Mouse (Mus musculus) central nervous system, embryonic 18 days (tissue): ENCODE results near the gene Hist1h4m. TPM values are rescaled to one million over a fixed set of nuclear protein-coding genes. Genes with fewer than 3 reads are reported as not detected.

Source experiments
- polyA plus RNA-seq: library from polyadenylated mRNA; depleted of rRNA; stranded (reverse); fragments of >200 nt; gene quantifications from 2 replicates; pipeline ENCODE4 v1.2.3, GENCODE M21; 2012; rRNA removed

Gene Hist1h4m
- polyA plus RNA-seq, result not detected in 2 replicates

DNA sequence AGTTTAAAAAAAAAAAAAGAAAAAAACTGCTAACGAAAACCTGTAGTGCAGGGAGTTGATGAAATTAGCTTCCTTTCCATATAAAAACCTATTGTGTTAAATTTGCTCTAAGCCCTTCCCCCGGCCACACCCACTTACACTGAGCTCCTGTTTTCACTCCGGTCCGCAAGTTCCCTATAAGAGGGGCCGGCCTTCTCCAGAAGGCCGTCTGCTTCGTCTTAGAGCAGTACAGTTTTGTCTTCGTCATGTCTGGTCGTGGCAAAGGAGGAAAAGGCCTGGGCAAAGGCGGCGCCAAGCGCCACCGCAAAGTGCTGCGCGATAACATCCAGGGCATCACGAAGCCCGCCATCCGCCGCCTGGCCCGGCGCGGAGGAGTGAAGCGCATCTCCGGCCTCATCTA is at the start of gene Hist1h4m:
TSS of gene Hist1h4m (plus strand) at position 208 of the 400 bp plus-strand sequence.

DNA sequence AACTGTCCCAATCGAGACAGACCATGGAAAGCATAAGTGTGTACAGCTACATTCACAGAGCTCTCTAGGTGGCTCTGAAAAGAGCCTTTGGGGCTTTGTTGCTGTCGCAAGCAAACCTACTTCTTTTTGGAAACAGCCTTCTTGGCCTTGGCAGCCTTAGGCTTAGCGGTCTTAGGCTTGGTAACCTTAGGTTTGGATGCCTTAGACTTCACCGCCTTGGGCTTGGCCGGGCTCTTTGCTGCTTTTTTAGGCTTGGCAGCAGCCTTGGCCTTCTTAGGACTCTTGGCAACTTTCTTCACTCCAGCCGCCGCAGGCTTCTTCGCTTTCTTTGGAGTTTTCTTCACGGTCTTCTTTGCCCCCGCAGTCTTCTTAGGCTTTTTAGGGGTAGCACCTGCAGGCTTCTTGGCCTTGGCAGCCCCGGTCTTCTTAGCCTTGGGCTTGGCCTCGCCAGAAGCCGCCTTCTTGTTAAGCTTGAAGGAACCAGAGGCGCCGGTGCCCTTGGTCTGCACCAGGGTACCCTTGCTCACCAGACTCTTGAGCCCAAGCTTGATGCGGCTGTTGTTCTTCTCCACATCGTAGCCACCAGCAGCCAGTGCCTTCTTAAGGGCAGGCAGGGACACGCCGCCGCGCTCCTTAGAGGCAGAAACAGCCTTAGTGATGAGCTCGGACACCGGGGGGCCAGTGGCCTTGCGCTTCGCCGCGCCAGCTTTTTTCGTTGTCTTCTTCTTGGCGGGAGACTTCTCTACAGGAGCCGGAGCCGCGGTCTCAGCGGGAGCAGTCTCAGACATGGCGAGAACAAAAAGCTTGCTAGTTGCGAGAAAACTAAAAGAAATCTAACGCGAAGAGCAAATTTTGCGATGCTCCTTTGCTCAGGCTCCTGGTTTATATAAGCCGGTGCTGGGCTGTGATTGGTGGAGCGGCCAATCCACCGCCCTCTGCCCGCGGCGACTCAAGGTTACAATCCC is 31.5 kb upstream of the Hist1h4m start, which contains the start of gene Hist1h1b:
TSS of gene Hist1h1b (minus strand) at position 859 of the 965 bp plus-strand sequence.

DNA sequence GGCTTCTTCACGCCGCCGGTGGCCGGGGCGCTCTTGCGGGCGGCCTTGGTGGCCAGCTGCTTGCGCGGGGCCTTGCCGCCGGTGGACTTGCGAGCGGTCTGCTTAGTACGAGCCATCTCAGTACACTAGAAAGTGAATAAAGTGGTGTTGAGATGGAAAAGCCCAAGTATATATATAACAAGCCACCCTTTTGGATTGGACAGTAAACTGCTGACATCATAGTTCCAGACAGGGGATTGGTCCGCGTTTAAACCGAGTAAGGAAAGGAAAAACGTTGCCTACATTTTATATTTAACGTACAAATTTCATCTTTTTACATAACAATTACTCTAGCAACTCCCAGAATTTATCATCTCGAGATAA is 28.3 kb upstream of the Hist1h4m start, which contains the start of gene Hist1h3i:
TSS of gene Hist1h3i (minus strand) at position 116 of the 363 bp plus-strand sequence.

DNA sequence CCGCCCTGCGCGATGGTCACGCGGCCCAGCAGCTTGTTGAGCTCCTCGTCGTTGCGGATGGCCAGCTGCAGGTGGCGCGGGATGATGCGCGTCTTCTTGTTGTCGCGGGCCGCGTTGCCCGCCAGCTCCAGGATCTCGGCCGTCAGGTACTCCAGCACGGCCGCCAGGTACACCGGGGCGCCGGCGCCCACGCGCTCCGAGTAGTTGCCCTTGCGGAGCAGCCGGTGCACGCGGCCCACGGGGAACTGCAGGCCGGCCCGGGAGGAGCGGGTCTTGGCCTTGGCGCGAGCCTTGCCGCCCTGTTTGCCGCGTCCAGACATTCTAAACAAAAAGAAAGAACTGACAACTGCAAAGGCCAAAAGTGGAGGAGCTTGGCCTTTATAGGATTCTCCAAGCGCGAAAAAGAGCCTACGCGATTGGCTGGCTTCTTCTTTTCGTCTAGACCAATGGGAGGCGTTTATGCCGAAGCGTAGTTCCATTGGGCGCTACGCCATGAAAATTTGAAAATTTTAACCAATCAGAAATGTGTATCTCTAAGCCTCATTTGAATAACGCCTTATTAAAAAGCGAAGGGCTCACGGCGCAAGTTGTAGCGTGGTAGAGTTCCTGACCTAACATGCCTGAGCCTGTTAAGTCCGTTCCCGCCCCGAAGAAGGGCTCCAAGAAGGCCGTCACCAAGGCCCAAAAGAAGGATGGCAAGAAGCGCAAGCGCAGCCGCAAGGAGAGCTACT is 24.5 kb upstream of the Hist1h4m start, which contains the start of the genes Hist1h2an and Hist1h2bp:
TSS of gene Hist1h2an (minus strand) at position 320 of the 731 bp plus-strand sequence.
TSS of gene Hist1h2bp (plus strand) at position 563 of the 731 bp plus-strand sequence.

DNA sequence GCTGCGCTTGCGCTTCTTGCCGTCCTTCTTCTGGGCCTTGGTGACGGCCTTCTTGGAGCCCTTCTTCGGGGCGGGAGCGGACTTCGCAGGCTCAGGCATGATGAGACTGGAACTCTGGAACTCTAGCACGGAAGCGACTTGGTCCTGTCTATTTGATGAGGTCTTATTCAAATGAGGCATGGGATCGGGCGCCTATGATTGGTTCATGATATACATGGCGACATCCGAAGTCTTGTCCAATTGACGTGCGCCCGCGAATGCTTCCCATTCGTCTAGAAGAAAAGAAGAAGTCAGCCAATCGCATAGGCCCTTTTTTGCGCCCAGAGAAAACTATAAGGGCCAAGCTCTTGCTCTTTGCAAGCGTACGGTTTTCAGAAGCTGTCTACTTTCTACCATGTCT is 1.5 kb upstream of the Hist1h4m start, which contains the start of the genes Hist1h2bq and Hist1h2ao:
TSS of gene Hist1h2bq (minus strand) at position 125 of the 400 bp plus-strand sequence.
TSS of gene Hist1h2ao (plus strand) at position 393 of the 400 bp plus-strand sequence.

DNA sequence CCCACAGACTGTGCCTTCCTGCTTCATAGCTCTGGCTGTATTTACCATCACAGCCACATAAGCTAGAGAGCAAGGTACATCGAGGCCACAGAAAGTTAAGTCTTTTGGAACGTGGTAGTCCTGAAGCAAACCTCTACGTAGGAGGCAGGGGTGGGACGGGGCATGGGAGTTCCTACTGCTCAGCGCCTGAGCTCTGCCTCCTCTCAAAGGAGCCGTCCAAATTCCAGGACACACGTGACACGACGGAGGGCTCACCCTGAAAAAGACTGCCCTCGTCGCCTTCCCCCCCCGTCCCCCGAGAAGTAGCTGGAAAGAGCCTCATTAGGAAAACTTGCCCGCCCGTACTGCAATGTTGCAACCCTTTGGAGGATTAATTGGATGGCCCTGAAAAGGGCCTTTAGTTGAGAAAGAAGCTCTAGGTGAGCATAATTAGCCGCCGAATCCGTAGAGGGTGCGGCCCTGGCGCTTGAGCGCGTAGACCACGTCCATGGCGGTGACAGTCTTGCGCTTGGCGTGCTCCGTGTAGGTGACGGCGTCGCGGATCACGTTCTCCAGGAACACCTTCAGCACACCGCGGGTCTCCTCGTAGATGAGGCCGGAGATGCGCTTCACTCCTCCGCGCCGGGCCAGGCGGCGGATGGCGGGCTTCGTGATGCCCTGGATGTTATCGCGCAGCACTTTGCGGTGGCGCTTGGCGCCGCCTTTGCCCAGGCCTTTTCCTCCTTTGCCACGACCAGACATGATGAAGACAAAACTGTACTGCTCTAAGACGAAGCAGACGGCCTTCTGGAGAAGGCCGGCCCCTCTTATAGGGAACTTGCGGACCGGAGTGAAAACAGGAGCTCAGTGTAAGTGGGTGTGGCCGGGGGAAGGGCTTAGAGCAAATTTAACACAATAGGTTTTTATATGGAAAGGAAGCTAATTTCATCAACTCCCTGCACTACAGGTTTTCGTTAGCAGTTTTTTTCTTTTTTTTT is 20.2 kb downstream of the Hist1h4m start, which contains the start of gene Hist1h4n:
TSS of gene Hist1h4n (minus strand) at position 779 of the 977 bp plus-strand sequence.

DNA sequence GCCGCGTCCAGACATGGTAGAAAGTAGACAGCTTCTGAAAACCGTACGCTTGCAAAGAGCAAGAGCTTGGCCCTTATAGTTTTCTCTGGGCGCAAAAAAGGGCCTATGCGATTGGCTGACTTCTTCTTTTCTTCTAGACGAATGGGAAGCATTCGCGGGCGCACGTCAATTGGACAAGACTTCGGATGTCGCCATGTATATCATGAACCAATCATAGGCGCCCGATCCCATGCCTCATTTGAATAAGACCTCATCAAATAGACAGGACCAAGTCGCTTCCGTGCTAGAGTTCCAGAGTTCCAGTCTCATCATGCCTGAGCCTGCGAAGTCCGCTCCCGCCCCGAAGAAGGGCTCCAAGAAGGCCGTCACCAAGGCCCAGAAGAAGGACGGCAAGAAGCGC is 21.9 kb downstream of the Hist1h4m start, which contains the start of the genes Hist1h2ap and Hist1h2br:
TSS of gene Hist1h2ap (minus strand) at position 47 of the 400 bp plus-strand sequence.
TSS of gene Hist1h2br (plus strand) at position 283 of the 400 bp plus-strand sequence.

Other genes with a start within 250 kb of the Hist1h4m start
- gene Olfr1364, start 230.0 kb upstream of the Hist1h4m start, polyA plus RNA-seq, result not detected in 2 replicates
- gene Olfr1362, start 197.7 kb upstream of the Hist1h4m start, polyA plus RNA-seq, result not detected in 2 replicates
- gene Olfr11, start 169.2 kb upstream of the Hist1h4m start, polyA plus RNA-seq, result not detected in 2 replicates
- gene Olfr1361, start 148.4 kb upstream of the Hist1h4m start, polyA plus RNA-seq, result not detected in 2 replicates
- gene Olfr1360, start 134.3 kb upstream of the Hist1h4m start, polyA plus RNA-seq, result not detected in 2 replicates
- not detected in 2 replicates for gene Olfr1359, start 113.6 kb upstream of the Hist1h4m start, polyA plus RNA-seq
- gene Hist1h2bl, start 95.6 kb upstream of the Hist1h4m start, polyA plus RNA-seq, result 1.0 and 1.4 TPM in 2 replicates
- gene Hist1h2ai, start 95.3 kb upstream of the Hist1h4m start, polyA plus RNA-seq, result 3.4 and 7.2 TPM in 2 replicates
- gene Hist1h3h, start 94.1 kb upstream of the Hist1h4m start, polyA plus RNA-seq, result 7.7 and 8.9 TPM in 2 replicates
- gene Hist1h2bm, start 89.7 kb upstream of the Hist1h4m start, polyA plus RNA-seq, result 2.3 and 3.4 TPM in 2 replicates
- gene Hist1h4j, start 76.7 kb upstream of the Hist1h4m start, polyA plus RNA-seq, result 4.5 TPM in 2 replicates
- gene Hist1h4k, start 61.2 kb upstream of the Hist1h4m start, polyA plus RNA-seq, result 5.4 and 10.0 TPM in 2 replicates
- 4.8 and 5.9 TPM in 2 replicates for gene Hist1h2ak, start 57.9 kb upstream of the Hist1h4m start, polyA plus RNA-seq
- gene Hist1h2bn, start 57.6 kb upstream of the Hist1h4m start, polyA plus RNA-seq, result 1.6 and 3.0 TPM in 2 replicates
- gene Hist1h1b, start 31.1 kb upstream of the Hist1h4m start, polyA plus RNA-seq, result 0.70 and 1.2 TPM in 2 replicates
- 6.0 and 8.7 TPM in 2 replicates for gene Hist1h3i, start 28.4 kb upstream of the Hist1h4m start, polyA plus RNA-seq
- 1.2 and 1.3 TPM in 2 replicates for gene Hist1h2an, start 24.5 kb upstream of the Hist1h4m start, polyA plus RNA-seq
- gene Hist1h2bp, start 24.3 kb upstream of the Hist1h4m start, polyA plus RNA-seq, result 0.28 and 0.64 TPM in 2 replicates
- 1.2 and 3.8 TPM in 2 replicates for gene Hist1h2bq, start 1.5 kb upstream of the Hist1h4m start, polyA plus RNA-seq
- not detected in 2 replicates for gene Hist1h2ao, start 1.3 kb upstream of the Hist1h4m start, polyA plus RNA-seq
- gene Hist1h4n, start 20.4 kb downstream of the Hist1h4m start, polyA plus RNA-seq, result 7.9 and 9.3 TPM in 2 replicates
- gene Hist1h2ap, start 21.8 kb downstream of the Hist1h4m start, polyA plus RNA-seq, result 8.6 and 10.7 TPM in 2 replicates
- gene Hist1h2br, start 22.0 kb downstream of the Hist1h4m start, polyA plus RNA-seq, result 1.7 and 2.6 TPM in 2 replicates
- 12.3 and 13.4 TPM in 2 replicates for gene Zfp184, start 133.3 kb downstream of the Hist1h4m start, polyA plus RNA-seq
- gene Pom121l2, start 169.4 kb downstream of the Hist1h4m start, polyA plus RNA-seq, result 0.03 and 0.04 TPM in 2 replicates
- gene Prss16, start 198.0 kb downstream of the Hist1h4m start, polyA plus RNA-seq, result not detected in 2 replicates
- 0.89 and 1.4 TPM in 2 replicates for gene Hist1h2ah, start 223.8 kb downstream of the Hist1h4m start, polyA plus RNA-seq
- gene Hist1h2bk, start 224.1 kb downstream of the Hist1h4m start, polyA plus RNA-seq, result 2.4 and 3.9 TPM in 2 replicates
- 7.9 and 9.4 TPM in 2 replicates for gene Hist1h4i, start 229.6 kb downstream of the Hist1h4m start, polyA plus RNA-seq
- 6.1 and 6.9 TPM in 2 replicates for gene Hist1h2ag, start 231.2 kb downstream of the Hist1h4m start, polyA plus RNA-seq
- gene Hist1h2bj, start 231.5 kb downstream of the Hist1h4m start, polyA plus RNA-seq, result 3.2 and 4.0 TPM in 2 replicates